Mouse (Mus musculus) NIH3T3 (cell line): ENCODE measurements at regions not wholly inside any gene's neighbourhood (a gene's known extent, or its start where the extent isn't known, plus 50 kb on each side); places are given as distances from the start of the nearest gene placed in this dataset.

Experiments
- DNase-seq: peaks from one replicate; pipeline ENCODE4 v3.0.0-alpha.2; 2012; ENCODE audit warnings: low read depth

DNA sequence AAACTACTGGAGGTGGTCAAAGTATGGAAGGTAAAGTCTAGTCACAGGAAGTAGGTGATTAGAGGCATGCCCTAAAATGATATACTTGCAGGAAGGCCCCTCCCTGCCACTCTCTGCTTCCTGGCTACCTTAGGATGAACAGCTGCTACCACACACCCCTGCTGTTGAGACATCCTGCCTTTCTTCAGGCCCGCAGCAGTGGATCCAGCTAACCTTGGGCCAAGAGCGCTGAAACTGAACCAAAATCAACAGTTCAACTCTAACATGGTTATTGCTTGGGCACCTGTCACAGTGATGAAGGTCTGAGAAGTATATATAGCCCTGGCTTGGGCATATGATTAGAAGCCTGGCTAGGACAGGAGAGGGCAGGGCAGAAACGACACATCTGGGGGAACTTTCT is 352.4 kb downstream of the Prdm2 start:
- no peak for DNase-seq

DNA sequence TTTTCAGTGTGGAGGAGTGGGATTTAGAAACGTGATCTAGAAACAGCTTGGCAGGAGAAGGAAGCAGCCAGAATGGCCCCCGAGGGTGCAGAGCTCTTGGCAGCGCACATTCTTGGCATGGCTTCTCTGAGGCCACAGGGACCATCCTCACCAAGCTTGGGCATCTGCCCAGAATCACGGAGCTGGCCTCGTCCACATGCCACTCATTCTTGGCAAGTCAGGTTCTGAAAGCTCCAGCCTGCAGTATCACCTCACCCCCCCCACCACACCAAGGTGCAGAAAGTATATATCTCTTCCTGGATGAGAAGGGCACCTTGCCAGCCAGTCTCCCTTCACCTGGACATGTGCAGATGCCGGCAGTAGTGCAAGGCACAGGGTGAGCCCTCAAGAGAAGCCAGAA is 356.2 kb downstream of the Prdm2 start:
- DNase-seq, result peak; percentile 6

DNA sequence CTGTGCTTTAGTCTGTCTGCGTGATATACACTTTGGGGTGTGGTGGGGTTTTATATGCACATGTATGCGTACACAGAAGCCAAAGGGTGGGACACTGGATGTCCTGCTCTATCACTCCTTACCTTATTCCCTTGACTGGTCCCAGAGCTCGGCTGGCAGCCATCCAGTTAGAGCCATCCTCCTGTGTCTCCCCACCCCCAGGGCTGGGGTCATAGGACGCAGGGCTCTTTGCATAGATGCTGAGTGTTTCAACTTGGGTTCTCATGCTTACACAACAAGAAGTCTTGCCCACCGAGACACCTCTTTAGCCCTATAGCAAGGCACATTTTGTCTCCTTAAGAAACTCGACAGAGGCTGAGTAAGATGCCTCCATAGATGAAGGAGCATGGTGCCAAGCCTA is 357.2 kb downstream of the Prdm2 start:
- DNase-seq, result no peak

DNA sequence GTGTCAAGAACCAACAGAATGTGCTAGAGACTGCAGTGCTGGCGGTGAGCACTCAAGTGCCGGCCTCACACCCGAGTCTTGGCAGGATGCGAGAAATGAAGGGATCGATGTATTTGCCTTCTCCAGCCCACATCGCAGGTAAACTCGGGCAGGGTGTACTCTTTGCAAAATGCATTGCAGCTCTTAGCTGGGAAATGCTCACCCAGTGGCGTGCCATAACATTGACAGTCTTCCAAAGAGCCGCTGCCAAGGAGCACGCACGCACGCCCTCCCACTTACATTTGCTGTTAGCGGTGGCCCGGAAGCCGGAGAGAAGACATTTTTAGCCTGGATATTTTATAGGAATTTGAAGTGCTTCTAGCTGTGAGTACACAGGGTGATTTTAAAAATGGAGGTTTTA is 358.9 kb downstream of the Prdm2 start:
- DNase-seq, result no peak

DNA sequence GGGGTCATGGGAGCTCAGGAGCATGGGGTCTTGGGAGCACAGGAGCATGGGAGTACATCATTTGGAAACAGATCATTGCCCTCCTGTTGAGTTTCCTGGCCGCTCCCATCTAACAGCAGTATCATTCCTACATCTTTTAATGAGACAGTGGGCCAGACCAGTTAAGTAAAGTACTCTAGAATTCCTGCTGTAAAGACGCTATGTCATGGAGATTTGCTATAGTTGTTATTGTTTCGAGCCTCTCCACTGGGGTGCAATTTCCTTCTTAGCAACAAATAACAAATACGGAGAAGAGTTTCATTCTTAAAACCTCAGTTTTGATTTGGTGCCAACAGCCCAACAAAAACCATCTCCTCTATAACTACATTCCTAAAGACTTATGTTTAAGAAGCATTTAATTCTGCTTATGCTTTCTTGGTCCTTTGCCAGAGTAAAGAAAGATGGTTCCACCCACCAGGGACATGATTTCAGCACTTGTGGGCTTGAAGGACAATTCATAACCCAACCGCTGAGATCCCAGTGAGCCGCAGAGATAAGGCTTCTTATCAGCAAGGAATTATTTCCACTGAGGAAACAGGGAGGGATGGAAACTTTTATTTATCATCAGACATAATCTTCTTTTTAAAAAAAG is 367.6 kb downstream of the Prdm2 start:
- peak; percentile 2 for DNase-seq

DNA sequence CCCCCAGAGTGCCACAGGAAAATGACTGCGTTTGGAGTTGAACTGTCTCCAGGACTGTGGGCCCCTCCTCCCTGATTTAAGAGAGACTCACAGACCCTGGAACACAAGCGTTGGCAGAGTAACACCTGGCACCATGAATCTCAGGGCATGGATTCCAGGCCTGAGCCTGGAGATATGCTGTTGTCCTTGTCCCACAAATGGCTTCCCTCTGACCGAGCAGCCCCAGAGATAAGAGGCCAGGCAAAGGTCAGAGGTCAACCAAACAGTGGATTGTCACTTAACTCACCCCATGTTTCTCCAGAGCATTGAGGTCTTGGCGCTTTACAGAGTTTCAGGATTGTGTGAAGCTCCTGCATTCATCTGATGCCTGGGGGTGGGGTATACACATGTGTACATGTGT is 373.3 kb downstream of the Prdm2 start:
- no peak for DNase-seq

DNA sequence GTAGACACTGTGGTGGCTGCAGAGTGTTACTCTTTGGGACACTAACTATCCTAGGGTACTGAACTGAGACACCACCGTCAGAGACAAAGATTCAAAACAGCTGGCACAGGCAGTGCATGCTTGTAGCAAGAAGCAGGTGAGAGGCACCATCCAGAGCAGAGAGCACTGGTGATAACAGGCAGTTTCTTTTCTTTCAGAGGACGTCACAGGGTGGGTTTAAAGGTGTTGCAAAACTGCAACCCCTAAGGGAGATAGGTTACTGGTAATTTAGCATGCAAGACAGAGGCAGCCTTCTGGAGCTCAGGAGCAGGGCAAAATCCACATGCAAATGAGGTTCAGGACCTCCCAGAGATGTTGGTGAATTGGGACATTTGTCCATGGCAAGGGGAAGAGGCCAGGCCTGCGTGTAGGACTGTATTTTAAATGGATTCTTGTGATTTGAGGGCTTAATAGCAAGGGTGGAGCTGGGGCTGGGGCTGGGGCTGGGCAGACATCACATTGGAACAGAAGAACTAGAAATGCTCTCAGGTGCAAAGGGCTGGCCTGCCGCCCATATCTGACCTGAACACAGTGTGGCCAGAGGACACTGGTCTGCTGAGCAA is 374.3 kb downstream of the Prdm2 start:
- no peak for DNase-seq

DNA sequence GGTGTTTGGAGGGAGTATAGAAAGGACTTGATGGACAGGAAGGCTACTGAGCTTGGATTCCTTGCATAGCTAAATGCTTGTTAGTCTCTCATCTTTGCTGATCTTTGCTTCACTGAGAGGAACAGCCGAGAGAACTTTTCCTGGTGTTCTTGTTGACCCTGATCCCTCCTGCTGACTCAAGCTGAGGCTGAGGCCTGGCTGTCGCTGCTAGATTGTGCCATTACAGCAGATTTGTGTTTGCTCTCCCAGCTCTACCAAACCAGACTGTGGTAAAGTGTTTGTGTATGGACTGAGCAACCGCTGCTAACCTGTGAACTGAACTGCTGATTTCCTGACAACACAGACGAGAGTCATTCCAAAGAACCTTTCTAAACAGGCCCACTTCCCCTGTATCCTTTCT is 375.2 kb downstream of the Prdm2 start:
- DNase-seq, result no peak

DNA sequence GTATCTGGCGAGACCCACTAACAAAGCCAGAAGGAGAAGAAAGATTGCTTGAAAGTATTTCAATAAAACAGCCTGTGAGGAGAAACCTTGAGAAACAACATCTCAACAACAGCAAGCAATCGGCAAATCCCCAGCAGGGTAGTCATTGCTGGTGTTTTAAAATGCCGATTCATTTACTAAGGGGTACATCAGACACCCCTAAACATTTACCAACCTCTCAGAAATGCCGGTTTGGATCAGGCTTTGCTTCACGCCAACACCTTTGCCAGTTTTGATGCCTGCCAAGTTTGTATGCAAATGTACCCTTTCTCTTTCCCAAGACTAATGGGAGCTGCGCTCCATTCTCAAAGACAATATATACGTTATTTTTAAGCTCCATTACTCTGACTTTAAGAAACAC is 383.1 kb downstream of the Prdm2 start:
- DNase-seq, result no peak

DNA sequence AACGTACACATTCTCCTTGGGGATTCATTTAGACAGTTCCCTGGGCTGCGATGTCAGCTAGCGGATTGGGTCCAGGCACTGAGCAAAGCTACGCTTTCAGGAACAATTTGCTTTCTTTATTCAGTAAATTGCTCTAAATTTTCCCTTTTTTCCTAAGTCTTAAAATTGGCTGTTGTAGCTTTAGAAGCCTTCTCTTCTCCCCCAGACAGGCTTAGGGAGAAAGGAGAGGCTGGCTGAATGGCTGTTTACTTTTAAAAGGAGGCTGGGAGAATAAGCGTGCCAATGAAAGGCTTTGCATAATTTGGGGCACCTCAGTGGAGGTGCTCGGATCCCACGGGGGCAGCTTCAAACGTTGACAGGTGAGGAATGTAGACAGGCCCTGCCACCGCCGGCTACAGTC is 383.8 kb downstream of the Prdm2 start:
- no peak for DNase-seq

DNA sequence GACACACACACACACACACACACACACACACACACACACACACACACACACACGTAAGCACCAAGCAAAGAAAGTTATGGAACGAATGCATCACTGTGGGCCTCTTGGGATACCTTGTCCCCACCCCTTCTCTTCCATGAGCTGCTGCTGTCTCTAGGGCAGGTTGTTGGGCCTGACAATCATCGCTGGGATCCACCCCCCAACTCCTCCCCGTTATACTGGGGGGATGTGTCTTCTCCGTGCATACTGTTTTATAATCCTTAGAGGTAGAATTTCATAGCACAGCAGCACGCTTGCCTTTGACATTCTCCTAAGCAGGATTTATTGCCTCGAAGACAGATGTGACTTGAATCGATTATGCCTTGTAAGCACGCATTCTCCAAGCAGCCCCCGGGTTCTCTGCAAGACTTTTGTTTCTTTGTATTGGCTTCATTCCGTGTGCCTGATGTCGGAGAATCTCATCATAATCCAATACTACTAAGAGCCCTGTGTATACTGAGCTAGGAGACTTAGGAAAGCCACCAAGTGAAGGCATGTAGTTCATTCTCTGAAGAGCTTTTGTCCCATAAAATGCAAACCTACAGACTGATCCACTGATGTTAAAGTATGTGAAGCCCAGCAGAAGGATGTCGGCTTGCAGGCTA is 386.4 kb downstream of the Prdm2 start:
- no peak for DNase-seq

DNA sequence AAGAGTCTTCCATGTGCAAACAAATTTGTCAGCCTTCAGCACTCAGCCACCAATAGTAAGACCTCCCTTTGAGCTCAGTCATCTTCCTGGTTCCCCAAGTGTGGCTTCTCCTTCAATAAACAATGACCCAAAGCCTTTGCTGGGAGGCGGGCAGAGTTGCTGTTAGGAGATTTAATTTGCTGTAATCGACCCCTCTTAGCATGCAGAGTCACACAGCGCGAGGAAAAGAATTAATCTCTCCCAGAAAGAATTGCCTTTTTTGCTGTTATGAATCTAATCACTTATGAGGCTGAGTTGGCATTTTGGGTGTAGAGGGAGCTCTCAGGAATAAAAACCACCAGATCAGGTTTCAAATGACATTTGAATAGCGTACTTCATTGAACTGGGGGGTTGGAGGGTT is 387.0 kb downstream of the Prdm2 start:
- DNase-seq, result no peak

DNA sequence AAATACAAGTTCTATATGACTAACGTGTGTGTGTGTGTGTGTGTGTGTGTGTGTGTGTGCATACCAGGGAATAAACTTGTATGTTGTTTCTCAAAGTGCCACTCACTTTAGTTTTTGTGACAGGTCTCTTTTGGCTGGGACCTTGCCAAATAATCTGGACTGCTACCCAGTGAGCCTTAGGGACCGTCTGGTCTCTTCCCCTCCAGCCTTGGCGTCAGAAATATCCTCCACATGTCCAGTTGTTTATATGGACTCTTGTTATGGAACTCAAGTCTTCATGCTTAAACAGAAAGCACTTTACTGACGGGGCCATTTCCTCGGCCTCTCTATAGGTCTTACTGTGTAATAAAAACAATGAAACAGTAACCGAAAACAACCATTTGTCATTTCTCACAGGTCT is 394.4 kb downstream of the Prdm2 start:
- DNase-seq, result no peak

DNA sequence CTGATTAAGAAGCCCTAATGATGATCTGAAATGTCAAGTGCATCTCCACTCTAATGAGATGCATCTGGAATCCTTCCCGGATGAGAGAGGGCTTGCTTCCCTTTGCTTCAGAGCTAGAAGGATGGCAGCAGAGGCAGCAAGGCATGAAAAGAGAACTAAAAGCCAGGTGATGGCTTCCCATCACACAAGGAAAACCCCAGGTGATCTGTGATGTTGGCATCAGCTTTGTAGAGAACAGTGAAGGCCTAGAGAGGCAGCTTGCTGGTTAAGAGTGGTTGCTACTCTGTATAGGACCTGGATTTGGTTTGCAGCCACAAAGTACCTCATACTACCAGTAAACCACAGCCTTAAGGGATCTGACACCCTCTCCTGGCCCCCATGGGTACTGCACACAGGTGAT is 395.8 kb downstream of the Prdm2 start:
- no peak for DNase-seq

DNA sequence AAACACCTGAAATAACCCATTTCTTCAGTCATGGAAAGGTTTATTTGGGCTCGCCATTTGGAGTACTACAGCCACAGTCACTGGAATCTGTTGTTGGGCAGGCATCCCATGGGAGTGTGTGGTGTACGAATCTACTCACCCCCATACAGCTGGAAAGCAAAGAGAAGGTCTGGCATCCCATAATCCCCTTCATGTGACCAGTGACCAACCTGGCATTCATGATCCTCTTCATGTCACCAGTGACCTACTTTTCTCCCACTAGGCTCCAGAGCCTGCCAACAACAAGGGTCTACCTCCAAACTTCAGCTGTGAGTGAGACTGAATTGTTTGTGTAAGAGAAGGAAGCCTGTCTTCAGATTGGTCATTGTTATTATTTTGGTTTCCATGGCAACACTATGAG is 409.0 kb downstream of the Prdm2 start:
- DNase-seq, result no peak

DNA sequence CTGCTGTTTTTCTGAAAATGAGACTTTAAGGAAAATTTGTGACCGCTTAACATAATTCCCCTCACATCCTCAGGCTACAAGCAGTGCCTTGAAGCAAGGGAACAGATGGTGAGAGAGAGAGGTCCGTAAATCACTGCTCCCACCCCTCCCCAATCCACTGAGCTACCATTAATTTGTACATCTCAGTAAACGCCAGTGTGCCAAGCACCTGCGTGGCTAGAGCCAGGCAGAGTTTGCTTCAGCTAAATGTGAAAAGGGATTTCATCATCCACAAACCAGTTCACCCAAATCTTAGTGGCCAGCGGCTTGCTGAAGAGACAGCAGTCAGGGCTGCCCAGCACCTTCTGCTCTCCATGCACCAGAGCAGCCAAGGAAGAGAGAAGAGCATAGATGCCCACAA is 413.5 kb downstream of the Prdm2 start:
- DNase-seq, result no peak

DNA sequence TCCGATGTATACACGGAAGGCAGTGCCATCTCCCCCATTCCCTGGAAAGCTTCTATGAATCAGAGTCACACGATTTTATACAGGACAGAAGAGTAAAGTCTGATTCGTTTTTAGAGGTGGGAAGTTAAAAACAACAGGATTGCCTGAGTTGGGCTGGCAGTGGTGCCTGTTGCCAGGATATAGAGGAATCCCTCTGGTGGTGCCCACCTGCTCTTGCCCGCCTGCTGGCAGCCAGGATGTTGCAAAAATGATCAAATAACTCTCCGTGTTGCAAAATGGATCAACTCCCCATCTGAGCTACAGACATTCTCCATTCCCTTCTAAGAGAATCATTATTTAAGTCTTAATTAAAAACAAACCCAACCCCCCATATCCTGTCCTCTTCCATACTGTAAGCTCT is 414.0 kb downstream of the Prdm2 start:
- no peak for DNase-seq

DNA sequence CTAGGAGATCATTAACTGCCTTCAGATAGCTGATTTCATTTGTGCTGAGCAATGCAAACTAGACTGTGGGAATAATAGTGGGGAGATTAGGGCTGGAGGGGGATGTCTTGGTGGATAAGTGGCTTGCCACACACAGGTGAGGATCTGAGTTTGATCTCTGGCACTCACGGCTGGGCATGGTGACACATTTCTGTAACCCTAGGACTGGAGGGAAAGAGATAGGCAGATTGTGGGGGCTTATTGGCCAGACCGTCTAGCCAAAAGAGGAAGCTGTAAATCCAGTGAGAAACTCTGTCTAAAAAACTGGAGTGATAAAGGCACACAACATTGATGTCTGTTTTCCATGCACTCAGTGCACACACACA is 420.2 kb downstream of the Prdm2 start:
- no peak for DNase-seq

DNA sequence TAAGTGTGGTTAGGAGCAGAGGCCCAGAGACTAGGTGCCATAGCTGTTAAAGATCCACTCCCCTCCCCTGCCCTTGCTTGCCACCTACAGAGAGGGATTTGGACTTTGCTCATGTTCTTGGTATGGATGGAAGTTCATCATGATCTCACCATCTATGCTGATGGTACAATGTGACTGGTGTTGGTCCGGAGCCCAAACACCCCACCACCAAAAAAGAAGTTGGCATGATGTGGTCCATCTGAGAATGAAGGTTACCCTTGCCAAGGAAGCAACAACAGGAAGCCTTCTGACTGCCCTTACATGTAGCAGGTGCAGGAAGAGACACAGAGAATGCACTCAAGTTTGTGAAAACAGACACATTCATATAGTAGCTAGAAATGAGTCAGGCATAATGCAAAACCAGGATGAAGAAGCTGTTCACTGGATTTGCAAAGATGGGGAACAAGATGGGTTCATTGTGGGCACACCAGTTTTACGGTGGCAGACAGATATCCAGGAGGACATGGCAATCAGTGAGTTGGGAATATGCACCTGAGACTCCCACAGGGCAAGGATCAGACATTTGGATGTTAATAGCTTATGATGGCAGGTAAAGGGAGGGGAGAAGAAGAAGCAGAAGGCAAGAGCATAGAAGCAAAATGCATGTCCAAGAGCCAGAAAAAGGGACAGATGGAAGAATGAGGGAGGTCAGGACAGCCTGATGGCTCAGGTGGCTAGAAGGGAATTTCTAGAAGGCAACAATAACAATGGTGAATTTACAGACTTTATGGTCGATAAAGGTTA is 420.8 kb downstream of the Prdm2 start:
- DNase-seq, result no peak

DNA sequence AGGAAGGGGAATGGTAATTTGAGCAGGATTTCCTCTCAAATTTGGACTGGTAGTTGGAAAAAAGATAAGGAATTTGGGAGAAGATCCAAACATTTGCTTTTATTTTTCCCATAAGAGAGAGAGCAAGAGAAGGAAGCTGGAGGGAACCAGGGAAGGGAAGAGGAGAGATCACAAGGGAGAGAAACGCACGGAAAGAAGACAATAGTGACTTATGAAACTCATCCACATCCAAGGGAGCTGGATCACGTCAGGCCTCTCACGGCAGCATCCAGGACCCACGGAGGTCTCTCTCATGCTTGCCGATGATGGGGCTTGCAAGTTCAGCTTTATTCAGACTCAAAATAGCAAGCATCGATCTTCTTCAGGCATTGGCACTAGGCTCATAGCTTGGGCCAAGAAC is 423.7 kb downstream of the Prdm2 start:
- no peak for DNase-seq

DNA sequence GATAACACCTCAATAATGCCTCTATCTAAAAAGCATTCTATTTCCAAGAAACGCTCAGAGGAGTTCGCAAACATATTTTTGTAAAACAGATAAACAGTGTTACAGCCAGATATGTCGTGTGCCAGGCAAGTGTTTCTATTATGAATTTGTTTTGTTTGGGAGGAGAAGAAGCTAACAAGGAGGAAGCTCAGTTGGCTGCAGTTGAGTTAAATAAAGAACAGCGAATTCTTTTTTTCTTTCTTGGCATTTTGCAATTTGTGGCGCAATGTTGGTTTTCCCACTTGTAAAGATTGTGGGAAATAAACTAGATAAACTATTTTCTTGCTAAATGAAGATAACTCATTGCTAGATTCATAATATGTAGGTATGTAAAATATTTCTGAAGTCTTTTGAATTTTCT is 427.4 kb downstream of the Prdm2 start:
- no peak for DNase-seq

DNA sequence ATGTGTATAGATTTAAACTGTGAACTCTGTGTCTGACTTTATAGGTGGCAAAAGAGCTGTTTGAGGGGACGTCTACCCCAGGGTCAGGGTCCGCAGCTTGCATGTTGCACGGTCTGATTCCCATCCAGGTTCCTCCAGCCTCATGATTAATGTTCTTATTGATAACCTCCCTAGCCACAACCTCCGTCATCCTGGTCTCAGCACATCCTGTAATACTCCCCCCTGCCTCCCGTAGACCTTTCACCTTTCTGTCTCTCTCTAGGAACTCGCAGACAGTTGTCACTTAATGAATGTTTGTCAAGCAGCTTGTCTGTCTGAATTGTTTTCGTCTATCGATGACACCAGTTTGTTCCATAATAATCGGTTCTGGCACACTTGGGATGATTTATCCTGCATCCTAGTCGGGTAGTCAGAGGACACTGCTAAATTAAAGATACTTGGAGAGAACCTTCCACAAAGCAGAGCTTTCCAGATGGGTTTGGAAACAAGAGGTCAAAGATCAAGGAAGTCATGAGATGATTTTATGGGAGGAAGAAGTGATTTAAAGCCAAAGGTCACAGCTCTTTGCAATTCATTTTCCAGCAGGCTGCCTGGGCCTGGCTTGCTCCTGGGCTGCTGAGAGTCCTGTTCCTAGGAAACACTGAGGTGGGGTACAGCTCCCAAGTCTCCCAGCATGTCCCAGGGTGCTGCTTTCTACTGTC is 435.9 kb downstream of the Prdm2 start:
- no peak for DNase-seq

DNA sequence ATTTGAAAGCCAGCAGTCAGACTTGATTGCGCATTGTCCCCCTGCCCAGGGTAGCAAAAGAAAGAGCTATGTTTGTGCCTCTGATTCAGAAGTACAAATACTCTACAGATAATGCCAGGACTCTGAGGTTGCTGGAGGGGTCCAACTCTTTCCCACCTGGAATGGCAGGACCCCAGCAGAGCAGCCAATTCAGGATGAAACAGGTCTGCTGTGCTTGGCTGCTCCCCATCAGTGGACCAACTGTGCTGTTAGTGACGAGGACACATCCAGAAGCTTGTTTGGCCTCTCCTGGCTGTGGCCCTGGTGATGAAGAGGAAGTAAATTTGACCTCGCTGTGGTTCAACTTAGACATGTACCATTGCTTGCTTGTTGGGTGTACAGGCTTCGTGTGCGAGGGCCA is 437.8 kb downstream of the Prdm2 start:
- DNase-seq, result no peak
